Mouse (Mus musculus): Measurements from ENCODE around the gene Ugdh.
"Not testable (repeated sequence)": the region's sequence is repeated elsewhere in the genome, so short reads cannot be mapped to it uniquely, and the experiment has no call there.

Ugdh gene

DNA sequence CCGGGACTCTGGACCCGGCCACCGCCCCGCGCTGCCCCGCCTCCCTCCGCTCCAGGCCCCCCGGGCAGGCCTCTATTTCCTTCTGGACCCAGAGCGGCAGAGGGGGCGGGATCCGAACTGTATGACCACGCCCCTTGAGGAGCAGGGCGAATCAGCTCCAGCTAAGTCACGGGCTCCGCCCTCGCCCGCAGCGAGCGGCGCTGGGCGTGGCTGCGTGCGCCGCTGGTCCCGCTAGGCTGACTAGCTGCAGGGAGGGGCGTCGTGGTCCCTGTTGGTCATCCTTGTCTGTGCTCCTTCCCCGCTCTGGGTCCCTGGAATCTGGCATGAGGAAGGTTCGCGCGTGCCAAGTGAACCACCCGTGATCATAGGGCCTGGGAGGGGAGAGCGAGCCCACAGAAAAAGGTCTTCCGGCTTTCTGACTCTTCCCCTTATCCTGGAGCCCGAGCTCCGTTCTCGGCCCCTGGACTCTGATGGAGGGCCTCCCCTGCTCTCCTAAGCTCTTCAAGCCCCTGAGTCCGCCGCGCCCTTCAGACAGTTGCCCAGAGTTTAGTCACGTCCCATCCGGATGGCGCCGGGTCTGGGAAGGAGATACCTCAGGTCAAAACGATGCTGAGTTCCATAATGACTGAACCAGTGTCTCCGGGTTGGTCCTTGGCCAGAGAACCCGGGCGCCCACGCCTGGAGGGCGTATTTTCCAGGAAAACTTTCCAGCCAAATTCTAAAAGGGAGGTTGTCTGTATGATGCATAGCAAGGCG is at the start of gene Ugdh:
TSS of gene Ugdh (minus strand) at position 144 of the 756 bp plus-strand sequence.
- peak; percentile 99 for DNase-seq (ENCODE audit: low read depth)

DNA sequence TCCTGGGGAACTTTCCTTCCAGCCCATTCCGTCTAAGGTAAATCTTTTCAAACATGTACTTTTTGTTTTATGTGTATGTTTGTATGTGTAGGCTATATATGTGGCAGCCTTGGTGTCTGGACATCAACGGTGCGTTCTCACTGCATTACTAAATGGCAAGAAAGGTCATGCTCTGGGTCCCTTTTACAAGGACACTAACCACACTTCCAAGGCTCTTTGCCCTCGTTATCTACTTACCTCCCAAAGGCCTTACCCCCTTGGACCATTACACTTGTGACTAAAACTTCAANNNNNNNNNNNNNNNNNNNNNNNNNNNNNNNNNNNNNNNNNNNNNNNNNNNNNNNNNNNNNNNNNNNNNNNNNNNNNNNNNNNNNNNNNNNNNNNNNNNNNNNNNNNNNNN is 47.2 kb upstream of the Ugdh start:
- no peak for DNase-seq (ENCODE audit: low read depth)

- no peak for DNase-seq (ENCODE audit: low read depth)
These were observed 44.8 kb upstream of the Ugdh start for GRCm38 (mm10) chr5:65480511-65480910.

DNA sequence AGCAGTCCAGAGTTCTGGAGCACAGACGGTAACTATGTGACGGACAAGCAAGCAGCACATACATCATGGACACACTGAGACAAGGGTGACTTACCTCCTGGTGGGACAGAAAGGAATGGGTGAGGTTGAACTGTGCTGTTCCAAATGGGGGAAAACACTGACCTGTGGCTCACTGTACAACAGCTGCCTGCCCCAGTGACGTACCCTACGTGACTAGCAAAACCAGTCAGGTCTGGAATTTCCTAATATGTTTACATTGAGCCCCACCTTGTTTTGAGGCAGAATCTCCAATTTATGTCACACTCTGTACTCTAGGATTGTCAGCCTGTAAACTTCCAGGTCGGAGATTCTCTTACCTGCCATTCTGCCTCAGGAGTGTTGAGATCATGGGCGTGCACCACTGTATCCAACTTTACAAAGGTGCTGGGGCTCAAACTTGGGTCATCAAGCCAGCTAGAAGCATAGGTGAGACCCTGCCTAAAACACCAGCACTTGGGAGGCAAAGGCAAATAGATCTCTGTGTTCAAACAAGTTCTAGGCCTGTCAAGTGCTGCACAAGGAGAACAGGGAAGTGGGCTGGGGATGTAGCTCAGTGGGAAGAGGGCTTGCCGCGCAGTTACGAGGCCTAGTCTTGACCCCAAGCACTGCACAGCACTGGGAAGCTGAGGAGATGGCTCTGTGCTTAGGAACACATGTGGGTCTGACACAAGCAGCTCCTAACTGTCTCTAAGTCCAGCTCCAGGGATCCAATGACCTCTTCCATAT is 44.1 kb upstream of the Ugdh start:
- DNase-seq (ENCODE audit: low read depth), result no peak

DNA sequence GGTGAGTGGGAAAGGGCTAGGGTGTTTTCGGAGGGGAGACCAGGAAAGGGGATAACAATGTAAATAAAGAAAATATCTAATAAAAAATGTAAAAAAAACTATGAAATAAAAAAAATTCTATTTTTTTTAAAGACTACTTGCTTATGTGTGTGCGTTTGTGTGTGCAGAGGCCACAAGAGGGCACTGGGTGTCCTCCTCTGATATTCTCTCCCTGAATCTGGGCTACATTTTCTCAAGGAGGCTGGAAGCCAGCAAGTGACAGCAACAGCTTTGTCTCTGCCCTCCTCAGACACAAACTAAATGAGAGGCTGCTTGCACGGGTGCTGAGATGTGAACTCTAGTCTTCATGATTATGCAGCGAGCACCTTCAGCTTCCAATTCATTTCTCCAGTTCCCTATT is 42.5 kb upstream of the Ugdh start:
- peak; percentile 52 for DNase-seq (ENCODE audit: low read depth)

DNA sequence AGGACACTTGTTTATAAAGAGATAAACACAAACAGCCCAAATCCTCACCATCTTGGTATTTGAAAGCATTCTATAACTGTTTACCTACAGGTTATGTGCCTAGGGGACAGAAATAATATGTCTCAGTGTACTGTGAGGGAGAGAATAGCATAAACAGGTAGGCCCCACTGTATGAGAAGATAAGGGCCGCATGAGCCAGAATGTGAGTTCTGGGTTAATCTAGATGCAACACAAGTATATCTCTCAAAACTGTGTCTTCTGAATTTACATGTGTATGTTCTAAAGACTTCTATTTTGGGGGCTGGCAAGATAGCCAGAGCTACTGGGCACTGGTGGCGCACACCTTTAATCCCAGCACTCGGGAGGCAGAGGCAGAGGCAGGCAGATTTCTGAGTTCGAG is 41.0 kb upstream of the Ugdh start:
- DNase-seq (ENCODE audit: low read depth), result not testable (repeated sequence)

DNA sequence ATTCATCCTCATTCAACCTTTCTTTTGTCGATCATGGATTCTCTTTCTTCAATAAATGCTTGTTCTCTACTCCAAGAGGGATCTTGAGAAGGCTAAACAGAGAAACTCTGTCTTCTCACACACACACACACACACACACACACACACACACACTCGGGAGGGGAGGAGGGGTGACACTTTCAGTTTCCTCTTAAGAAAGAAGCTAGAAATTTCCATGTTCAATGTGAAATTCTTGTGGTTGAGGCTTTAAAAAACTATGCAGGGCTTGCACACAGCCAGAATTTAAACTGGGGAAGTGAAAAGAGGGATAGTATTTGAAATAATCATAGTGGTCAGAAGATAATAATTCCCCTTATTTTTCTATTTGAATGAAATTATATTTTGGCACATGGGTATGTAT is 40.1 kb upstream of the Ugdh start:
- peak; percentile 73 for DNase-seq (ENCODE audit: low read depth)

DNA sequence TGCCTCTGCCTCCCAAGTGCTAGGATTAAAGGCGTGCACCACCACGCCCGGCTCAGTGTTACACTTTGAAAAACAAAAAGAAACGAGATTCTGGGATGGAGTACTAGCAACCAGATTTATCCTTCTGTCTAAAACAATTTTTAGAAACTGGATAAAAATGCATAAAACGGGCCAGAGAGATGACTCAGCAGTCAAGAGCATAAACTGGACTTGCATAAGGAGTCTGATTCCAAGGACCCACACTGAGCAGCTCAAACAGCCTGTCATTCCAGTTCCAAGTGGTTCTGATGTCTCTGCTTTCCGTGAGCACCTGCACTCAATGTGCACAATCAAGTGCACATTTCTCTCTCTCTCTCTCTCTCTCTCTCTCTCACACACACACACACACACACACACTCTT is 34.0 kb upstream of the Ugdh start:
- DNase-seq (ENCODE audit: low read depth), result peak; percentile 88

DNA sequence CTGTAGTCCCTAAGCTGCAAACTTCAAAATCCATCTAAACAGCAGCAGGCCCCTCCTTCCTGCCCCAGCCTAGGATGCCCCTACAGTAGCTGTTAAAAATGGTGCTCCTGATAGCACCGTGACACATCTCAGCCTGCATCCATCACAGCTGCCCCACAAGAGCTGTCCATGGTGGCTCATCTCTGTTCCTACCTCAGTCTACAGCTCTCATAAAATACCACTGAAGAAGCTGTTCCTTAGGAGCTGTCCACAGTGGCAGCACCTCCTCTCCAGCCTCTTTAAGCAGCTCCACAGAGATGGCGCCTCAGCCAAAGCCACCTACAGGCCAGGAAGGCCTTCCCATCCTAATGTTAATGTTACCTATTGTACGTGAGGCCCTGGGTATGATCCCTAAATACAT is 31.2 kb upstream of the Ugdh start:
- no peak for DNase-seq (ENCODE audit: low read depth)

GRCm38 (mm10) chr5:65460361-65460760 is 24.6 kb upstream of the Ugdh start:
- no peak for DNase-seq (ENCODE audit: low read depth)

GRCm38 (mm10) chr5:65459454-65459853 is 23.7 kb upstream of the Ugdh start:
- DNase-seq (ENCODE audit: low read depth), result no peak

GRCm38 (mm10) chr5:65457846-65458245 is 22.1 kb upstream of the Ugdh start:
- DNase-seq (ENCODE audit: low read depth), result peak; percentile 87

- DNase-seq (ENCODE audit: low read depth), result peak; percentile 91
These were observed 21.5 kb upstream of the Ugdh start for GRCm38 (mm10) chr5:65457086-65457827.

GRCm38 (mm10) chr5:65454771-65455170 is 19.0 kb upstream of the Ugdh start:
- DNase-seq (ENCODE audit: low read depth), result peak; percentile 76

- DNase-seq (ENCODE audit: low read depth), result no peak
These were observed 13.2 kb upstream of the Ugdh start for GRCm38 (mm10) chr5:65448941-65449340.

DNA sequence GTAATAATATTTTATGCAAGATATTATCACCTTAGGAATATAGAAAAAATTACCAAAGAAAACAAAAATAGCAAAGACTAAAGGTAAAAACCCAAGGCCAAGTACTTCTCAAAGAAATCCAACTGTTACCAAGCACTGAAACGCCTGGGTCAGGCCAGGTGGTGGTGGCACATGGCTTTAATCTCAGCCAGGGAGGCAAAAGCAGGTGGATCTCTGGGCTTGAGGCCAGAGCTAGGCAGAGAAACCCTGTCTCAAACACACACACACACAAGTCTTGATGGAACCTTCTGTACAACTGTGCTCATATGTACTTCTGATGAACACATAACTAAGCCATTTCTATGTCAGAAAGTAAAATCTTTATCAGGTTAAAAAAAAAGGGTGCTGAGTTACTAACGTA is 12.1 kb upstream of the Ugdh start:
- DNase-seq (ENCODE audit: low read depth), result no peak

DNA sequence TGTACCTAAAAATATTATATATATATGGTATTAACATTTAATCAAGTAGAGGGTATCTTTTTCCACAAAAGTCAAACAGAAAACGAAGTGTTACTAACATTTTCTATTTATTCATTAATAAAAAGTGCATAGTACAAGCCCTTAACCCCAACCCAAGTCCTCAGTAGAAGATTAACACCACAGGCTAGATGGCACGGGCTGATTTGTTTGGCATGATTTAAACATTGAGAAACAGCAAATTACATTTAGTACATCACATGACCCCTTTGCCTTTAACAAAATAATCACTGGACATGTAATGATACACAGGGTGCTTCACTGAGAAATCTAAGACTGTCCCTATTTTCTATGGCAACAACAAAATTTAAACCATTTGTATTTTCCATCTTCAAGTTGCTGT is 11.0 kb upstream of the Ugdh start:
- no peak for DNase-seq (ENCODE audit: low read depth)

DNA sequence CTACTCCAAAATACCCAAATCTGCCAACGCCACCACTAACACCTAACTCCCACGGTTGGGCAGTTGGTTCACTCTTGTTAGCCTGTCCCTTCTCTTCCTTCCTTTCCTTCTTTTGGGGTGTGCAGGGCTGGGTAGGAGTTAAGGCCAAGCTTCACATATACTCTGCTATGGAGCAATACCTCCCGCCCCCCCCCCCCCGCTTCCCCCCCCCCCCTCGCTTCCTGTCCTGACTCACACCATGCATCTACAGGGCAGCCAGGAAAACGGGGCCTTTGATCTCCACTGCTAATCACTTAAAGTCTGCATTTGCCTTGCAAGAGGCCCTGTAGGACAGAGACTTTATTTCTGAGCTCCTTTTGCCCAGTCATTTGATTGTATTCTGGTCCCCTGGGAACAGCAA is 9.2 kb upstream of the Ugdh start:
- DNase-seq (ENCODE audit: low read depth), result peak; percentile 58

DNA sequence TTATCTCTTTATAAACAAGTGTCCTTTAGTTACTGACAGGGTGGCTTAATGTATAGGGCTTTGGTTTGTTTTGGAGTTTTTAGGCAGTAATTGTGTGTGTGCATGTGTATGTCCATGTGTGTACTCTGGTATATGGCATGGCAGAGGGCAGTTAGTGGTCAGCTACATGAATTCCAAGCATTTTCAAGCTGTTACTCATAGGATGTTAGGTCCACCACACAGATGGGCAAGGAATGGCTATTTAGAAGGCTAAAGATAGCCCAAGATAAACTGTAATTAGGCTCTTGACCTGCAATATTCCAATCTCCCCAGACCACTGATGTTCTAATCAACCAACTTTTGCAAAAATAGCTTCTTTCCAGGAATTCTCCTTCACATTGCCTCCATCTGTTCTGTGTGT is 2.3 kb upstream of the Ugdh start:
- peak; percentile 72 for DNase-seq (ENCODE audit: low read depth)

DNA sequence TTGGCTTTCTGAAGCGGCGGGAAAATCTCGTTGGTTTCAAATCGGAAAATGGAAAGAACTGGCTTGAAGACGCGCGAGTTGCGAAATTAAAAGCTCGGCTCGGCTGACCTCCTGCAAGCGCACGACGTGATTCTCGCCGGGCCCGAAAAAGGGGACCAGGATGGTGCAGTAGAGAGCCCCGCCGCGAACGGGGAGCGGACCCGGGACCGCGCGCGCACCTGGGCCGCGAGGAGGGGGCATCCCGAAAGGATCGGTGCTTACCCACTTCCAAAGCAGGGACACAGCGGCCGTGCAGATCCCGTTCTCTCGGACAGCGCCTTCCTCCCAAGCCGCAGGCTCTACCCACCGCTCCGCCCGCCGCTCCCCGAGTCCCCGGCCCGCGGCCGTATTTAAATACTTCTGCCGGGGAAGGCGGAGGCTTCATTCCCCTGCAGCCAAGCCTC is 365 bp downstream of the Ugdh start:
- peak; percentile 71 for DNase-seq (ENCODE audit: low read depth)

- peak; percentile 66 for DNase-seq (ENCODE audit: low read depth)
These were observed 1.0 kb downstream of the Ugdh start for GRCm38 (mm10) chr5:65434471-65435362.

DNA sequence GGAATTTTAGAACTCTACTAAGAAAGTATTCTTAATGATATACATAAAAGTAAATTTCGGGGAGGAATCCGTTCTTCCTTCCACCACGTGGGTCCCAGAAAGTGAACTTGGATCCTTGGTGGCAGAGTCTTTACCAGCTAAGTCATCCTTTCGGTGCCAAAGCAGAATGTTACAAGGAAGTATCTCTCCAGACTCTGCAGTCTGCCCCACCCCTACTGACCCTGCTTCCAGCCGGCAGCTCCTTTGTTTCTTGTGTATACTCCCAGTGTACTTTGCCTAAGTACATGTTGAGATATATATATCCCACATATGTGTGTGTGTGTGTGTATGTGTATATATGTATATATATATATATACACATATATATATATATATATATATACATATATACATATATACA is 6.3 kb downstream of the Ugdh start:
- no peak for DNase-seq (ENCODE audit: low read depth)

Measured in NIH3T3 (cell line).